Mouse (Mus musculus) forebrain, embryonic 14.5 days (tissue): ENCODE measurements around the gene Syt7. TPM values are rescaled to one million over a fixed set of nuclear protein-coding genes. Genes with fewer than 3 reads are reported as not detected.

Experiments used
- ATAC-seq: fragments of 200-750 bp; cut with Nextera tagmentation; 2 replicates; pipeline ENCODE4 v1.8.0; 2017; ENCODE audit warnings: mild to moderate bottlenecking, moderate library complexity
- DNase-seq: peaks from one replicate; pipeline ENCODE4 v3.0.0-alpha.2; 2015; ENCODE audit warnings: low spot score
- H3K27ac ChIP-seq: fragments of 300-500 bp; sonication (generic); 2 replicates; pipeline ENCODE4 v1.5.1; 2014; ENCODE audit warnings: low read depth, mild to moderate bottlenecking, control low read depth, low read length, moderate library complexity
- H3K27me3 ChIP-seq: fragments of 300-500 bp; sonication (generic); replicated peaks from 2 replicates; pipeline ENCODE4 v1.6.1; 2014; ENCODE audit warnings: low read length, control low read depth, mixed read lengths; ENCODE audit not compliant: control insufficient read depth, insufficient read depth
- H3K36me3 ChIP-seq: fragments of 300-500 bp; sonication (generic); 2 replicates; pipeline ENCODE4 v1.6.1; 2014; ENCODE audit warnings: low read length, control low read depth; ENCODE audit not compliant: control insufficient read depth, insufficient read depth
- H3K4me1 ChIP-seq: fragments of 300-500 bp; sonication (generic); 2 replicates; pipeline ENCODE4 v1.6.1; 2014; ENCODE audit warnings: antibody characterized with exemption, low read length, control low read depth; ENCODE audit not compliant: control insufficient read depth, insufficient read depth
- H3K4me2 ChIP-seq: fragments of 300-500 bp; sonication (generic); 2 replicates; pipeline ENCODE4 v1.6.1; 2014; ENCODE audit warnings: mild to moderate bottlenecking, control low read depth, low read length
- H3K4me3 ChIP-seq: fragments of 300-500 bp; sonication (generic); 2 replicates; pipeline ENCODE4 v1.5.1; 2014; ENCODE audit warnings: low read depth, low read length, control low read depth
- H3K9ac ChIP-seq: fragments of 300-500 bp; sonication (generic); 2 replicates; pipeline ENCODE4 v1.6.1; 2014; ENCODE audit warnings: mild to moderate bottlenecking, low read length, control low read depth, moderate library complexity
- H3K9me3 ChIP-seq: fragments of 300-500 bp; sonication (generic); replicated peaks from 2 replicates; pipeline ENCODE4 v1.6.1; 2016; ENCODE audit warnings: low read length, control low read depth, mixed read lengths; ENCODE audit not compliant: control insufficient read depth
- WGBS: fragments of 180-500 bp; shearing (Covaris S2); extraction: QIAGEN DNeasy Blood & Tissue Kit; methylation state at CpG from one replicate; pipeline ENCODE4 v1.1.7; 2014; 5-methylcytosine and 5-hydroxymethylcytosine counted together
- polyA plus RNA-seq: library from polyadenylated mRNA; unstranded; fragments of >200 nt; fragmentation: Nextera tagmentation; extraction: Ambion mirVana; gene quantifications from 2 replicates; pipeline ENCODE4 v1.2.1, GENCODE M21; 2014

Gene Syt7
- polyA plus RNA-seq, 1 experiment from 2014 or later, result 5.8 TPM

- Histone ChIP-seq H3K27me3 (no peaks in the 10 kb centered on the region), H3K4me3 (no peak overlapping the region), H3K27ac (no peak overlapping the region), H3K9ac (no peak overlapping the region), H3K9me3 (no peaks in the 10 kb centered on the region), H3K36me3 (no peaks in the 10 kb centered on the region), H3K4me1 (no peaks in the 10 kb centered on the region), H3K4me2 (no peak overlapping the region)
- DNase-seq (no peak), ATAC-seq (no peak)
- WGBS, result 92% methylated on average over 7 of the region's 7 CpGs
These were observed 36.7 kb upstream of the Syt7 start for GRCm38 (mm10) chr19:10352218-10352617.

- Histone ChIP-seq H3K4me1 (no peaks in the 10 kb centered on the region), H3K4me3 (no peak overlapping the region), H3K4me2 (no peak overlapping the region), H3K36me3 (no peaks in the 10 kb centered on the region), H3K27ac (no peak overlapping the region), H3K9ac (no peak overlapping the region), H3K9me3 (no peaks in the 10 kb centered on the region), H3K27me3 (no peaks in the 10 kb centered on the region)
- 22% methylated on average over 2 of the region's 2 CpGs for WGBS
- ATAC-seq (no peak), DNase-seq (no peak)
These were observed 34.1 kb upstream of the Syt7 start for GRCm38 (mm10) chr19:10354830-10355229.

GRCm38 (mm10) chr19:10356845-10357503, 31.9 kb upstream of the Syt7 start:
- Histone ChIP-seq H3K9me3 (no peaks in the 10 kb centered on the region), H3K27me3 (no peaks in the 10 kb centered on the region), H3K4me3 (no peak overlapping the region), H3K4me2 (no peak overlapping the region), H3K36me3 (no peaks in the 10 kb centered on the region), H3K9ac (no peak overlapping the region), H3K4me1 (no peaks in the 10 kb centered on the region), H3K27ac (no peak overlapping the region)
- peak; percentile 58; the same call in 1 of the 2 replicates for ATAC-seq
- peak; percentile 33 for DNase-seq
- WGBS, result 13% methylated on average over 12 of the region's 12 CpGs

GRCm38 (mm10) chr19:10359105-10359946, 29.6 kb upstream of the Syt7 start:
- H3K36me3 ChIP-seq, result no peaks in the 10 kb centered on the region
- WGBS, result 87% methylated on average over 8 of the region's 8 CpGs

GRCm38 (mm10) chr19:10362473-10363129, 26.3 kb upstream of the Syt7 start:
- no peak overlapping the region for H3K27ac ChIP-seq
- WGBS, result 77% methylated on average over 6 of the region's 6 CpGs
- H3K4me1 ChIP-seq, result no peaks in the 10 kb centered on the region
- H3K4me3 ChIP-seq, result no peak overlapping the region
- H3K4me2 ChIP-seq, result no peak overlapping the region
- no peaks in the 10 kb centered on the region for H3K36me3 ChIP-seq
- DNase-seq (no peak), ATAC-seq (no peak)
- H3K9ac ChIP-seq, result no peak overlapping the region
- no peaks in the 10 kb centered on the region for H3K9me3 ChIP-seq
- no peaks in the 10 kb centered on the region for H3K27me3 ChIP-seq

More at GRCm38 (mm10) chr19:10359105-10359946, 29.6 kb upstream of the Syt7 start:
- H3K4me1 ChIP-seq, result no peaks in the 10 kb centered on the region
- no peaks in the 10 kb centered on the region for H3K27me3 ChIP-seq
- ATAC-seq, result no peak
- no peak for DNase-seq
- no peak overlapping the region for H3K4me3 ChIP-seq
- H3K9ac ChIP-seq, result no peak overlapping the region
- no peak overlapping the region for H3K4me2 ChIP-seq
- no peaks in the 10 kb centered on the region for H3K9me3 ChIP-seq
- H3K27ac ChIP-seq, result no peak overlapping the region

- Histone ChIP-seq H3K9ac (no peak overlapping the region), H3K4me2 (no peak overlapping the region), H3K9me3 (no peaks in the 10 kb centered on the region), H3K36me3 (no peaks in the 10 kb centered on the region), H3K27ac (no peak overlapping the region), H3K27me3 (no peaks in the 10 kb centered on the region), H3K4me3 (no peak overlapping the region), H3K4me1 (no peaks in the 10 kb centered on the region)
- DNase-seq (no peak), ATAC-seq (no peak)
- 22% methylated on average over 7 of the region's 7 CpGs for WGBS
These were observed 25.0 kb upstream of the Syt7 start for GRCm38 (mm10) chr19:10363869-10364268.

- H3K36me3 ChIP-seq, result no peaks in the 10 kb centered on the region
- no peaks in the 10 kb centered on the region for H3K27me3 ChIP-seq
- H3K9ac ChIP-seq, result no peak overlapping the region
- WGBS, result 74% methylated on average over 3 of the region's 3 CpGs
- no peaks in the 10 kb centered on the region for H3K9me3 ChIP-seq
- DNase-seq, result no peak
- ATAC-seq, result no peak
- H3K4me2 ChIP-seq, result no peak overlapping the region
- H3K4me1 ChIP-seq, result no peaks in the 10 kb centered on the region
- H3K27ac ChIP-seq, result no peak overlapping the region
- H3K4me3 ChIP-seq, result no peak overlapping the region
These were observed 22.6 kb upstream of the Syt7 start for GRCm38 (mm10) chr19:10366116-10366845.

- ATAC-seq (no peak), DNase-seq (no peak)
- Histone ChIP-seq H3K36me3 (no peaks in the 10 kb centered on the region), H3K9me3 (no peaks in the 10 kb centered on the region), H3K4me3 (no peak overlapping the region), H3K27me3 (no peaks in the 10 kb centered on the region), H3K4me1 (no peaks in the 10 kb centered on the region), H3K9ac (no peak overlapping the region), H3K4me2 (no peak overlapping the region), H3K27ac (no peak overlapping the region)
- 86% methylated on average over 7 of the region's 7 CpGs for WGBS
These were observed 21.1 kb upstream of the Syt7 start for GRCm38 (mm10) chr19:10367802-10368201.
